19 mouse cellular contexts compared by ENCODE assay signal in the genomic region with DNA sequence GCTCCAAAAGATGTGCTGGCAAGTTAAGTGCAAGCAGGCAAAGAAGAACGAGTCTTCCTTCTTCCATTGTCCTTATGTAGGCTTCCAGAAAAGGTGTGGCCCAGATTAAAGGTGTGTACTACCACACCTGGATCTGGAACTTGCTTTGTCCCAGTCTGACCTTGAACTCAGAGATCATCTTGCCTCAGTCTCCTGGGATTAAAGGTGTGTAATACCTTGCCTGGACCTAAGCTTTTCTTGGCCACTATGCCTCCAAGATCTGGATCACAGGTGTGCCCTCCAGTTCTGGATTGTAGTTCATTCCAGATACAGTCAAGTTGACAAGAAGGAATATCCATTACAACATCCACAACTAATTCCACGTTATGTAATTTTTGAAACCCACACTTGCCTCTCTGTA. TPM values are rescaled to one million over a fixed set of nuclear protein-coding genes. Genes with fewer than 3 reads are reported as not detected.
A peak's percentile ranks its signal among the peaks of the same experiment; 100 is the strongest.
DNase-seq lines count a peak whose midpoint lies in the region.
"Had no signal": no experiment of that assay in that cellular context is flagged by ENCODE, and none has a peak within 500 bp of the region (broad histone marks: within the 10 kb centered on the region; RNA-seq: fewer than 3 reads in every experiment).

No protein-coding gene starts in this region.

- no peak overlapping the region for H3K4me3 ChIP-seq in hindbrain, embryonic 10.5 days

- no peaks in the 10 kb centered on the region for H3K36me3 ChIP-seq in hindbrain, embryonic 10.5 days
- H3K36me3 ChIP-seq: G1E had no signal

- H3K4me1 ChIP-seq in hindbrain, embryonic 10.5 days (replicated peaks): peaks cover 4% of the 10 kb centered on the region; the same call in 1 of the 2 replicates

- WGBS in hindbrain, embryonic 10.5 days: 88% methylated on average over 2 of the region's 2 CpGs

- no peaks in the 10 kb centered on the region for H3K9me3 ChIP-seq in hindbrain, embryonic 10.5 days
- H3K9me3 ChIP-seq: G1E had no signal

- DNase-seq in R1 (ENCODE audit: low read depth, low spot score): peak; percentile 14
- peak; percentile 95 for DNase-seq in fat pad, adult 2 months (ENCODE audit: extremely low read depth, low read depth, low spot score)
- peak; percentile 99 for DNase-seq in gonadal fat pad, adult 2 months (ENCODE audit: low read depth)
- no peak for DNase-seq in kidney, postnatal 4 days
- DNase-seq in urinary bladder, adult 18-20 months (ENCODE audit: low spot score in 2 of 2): no peak
- no peak for DNase-seq in hindbrain, embryonic 10.5 days (ENCODE audit: low spot score)
- DNase-seq: adrenal gland, adult 2 months; adrenal gland, adult 8-10 months; adrenal gland, postnatal 10 days; adrenal gland, postnatal 14 days; adrenal gland, postnatal 25 days; adrenal gland, postnatal 36 days; B cell, adult 2 months; cerebellum, adult 11 months; cerebellum, adult 11-12 months; cerebellum, adult 18-20 months; cerebellum, adult 2 months had no signal

- H3K27me3 ChIP-seq in hindbrain, embryonic 10.5 days (ENCODE audit: insufficient read depth, poor library complexity, severe bottlenecking): no peaks in the 10 kb centered on the region
- H3K27me3 ChIP-seq: CH12.LX had no signal

- no peak overlapping the region for H3K27ac ChIP-seq in hindbrain, embryonic 10.5 days

RNA-seq across cellular contexts. Expression of a gene that starts 36.0 kb away (rescaled TPM):
- polyA plus RNA-seq in gonadal fat pad, adult 2 months (2012; rRNA removed): 10.4 and 14.2 TPM in 2 replicates
- 22.2 and 23.3 TPM in 2 replicates for polyA plus RNA-seq in hindbrain, embryonic 10.5 days (2016; fragmentation: Nextera tagmentation; extraction: Ambion mirVana)

Comparison
In these comparisons a context has a peak if more than half of its experiments do, and no peak if none do; other contexts are left out.
1. DNase-seq: peak in R1 (single experiment), fat pad, adult 2 months (single experiment) and gonadal fat pad, adult 2 months (single experiment); none in kidney, postnatal 4 days (0 of 2), urinary bladder, adult 18-20 months (0 of 2) and hindbrain, embryonic 10.5 days (single experiment).